Mouse (Mus musculus) olfactory bulb, adult 2 months (tissue): ENCODE results near the gene Bcam.

ENCODE experiments used
- CTCF ChIP-seq: fragments of 200-500 bp; IDR thresholded peaks from 2 replicates; pipeline ENCODE4 v1.5.1; 2012; ENCODE audit warnings: low read depth, mild to moderate bottlenecking, low read length, moderate library complexity; ENCODE audit not compliant: insufficient read depth
- POLR2A ChIP-seq: fragments of 200-500 bp; IDR thresholded peaks from 2 replicates; pipeline ENCODE4 v1.6.1; 2012; ENCODE audit warnings: mild to moderate bottlenecking, low read depth, low read length, moderate library complexity; ENCODE audit not compliant: insufficient read depth

DNA sequence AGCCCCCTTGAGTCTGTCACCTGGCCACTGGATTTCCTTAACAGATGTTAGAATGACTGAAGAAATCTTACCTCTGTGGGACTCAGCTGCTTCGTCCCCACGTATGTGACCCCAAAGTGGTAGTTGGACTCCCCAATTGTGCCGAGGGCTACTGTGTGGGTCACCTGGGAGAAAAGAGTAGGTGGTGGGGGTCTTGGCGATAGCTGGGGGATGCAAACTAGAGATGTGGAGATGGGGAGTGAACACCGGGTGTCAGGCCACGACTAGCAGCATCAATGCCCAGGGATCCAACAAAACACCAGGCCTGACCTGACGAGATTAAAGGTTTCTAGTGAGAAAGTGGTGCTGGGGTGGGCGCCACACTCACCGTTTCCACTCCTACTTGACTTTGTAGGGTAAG lies 57.2 kb downstream of the Bcam start:
- TF ChIP-seq CTCF (no peak), POLR2A (no peak)
